Mouse (Mus musculus): Measurements from ENCODE around the gene Tmem41a.
A peak's percentile ranks its signal among the peaks of the same experiment; 100 is the strongest.
"Not testable (repeated sequence)": the region's sequence is repeated elsewhere in the genome, so short reads cannot be mapped to it uniquely, and the experiment has no call there.

Tmem41a gene

DNA sequence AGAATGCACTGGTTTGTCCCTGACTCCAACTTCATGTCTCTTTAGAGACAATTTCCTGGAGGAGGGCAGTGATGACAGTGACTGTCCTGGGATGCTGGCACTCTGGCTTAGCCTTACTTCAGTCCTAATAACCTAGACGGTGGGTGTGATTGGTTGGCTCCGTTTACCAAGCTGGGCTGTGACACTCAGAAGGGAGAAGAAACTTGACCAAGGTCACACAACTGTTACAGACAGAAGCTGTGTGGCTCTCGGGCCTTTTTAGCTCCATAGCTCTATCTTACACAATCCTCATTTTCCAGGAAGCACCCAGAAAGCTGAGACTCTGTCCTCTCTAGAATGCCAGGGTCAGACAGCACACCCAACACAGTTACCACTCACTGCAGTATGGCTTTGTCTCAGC is 18.2 kb upstream of the Tmem41a start:
- no peak for DNase-seq (ENCODE audit: low read depth, low spot score)
- H3K36me3 ChIP-seq (ENCODE audit: control insufficient read depth, insufficient read depth, low read length, poor library complexity, severe bottlenecking), result no peaks in the 10 kb centered on the region

DNA sequence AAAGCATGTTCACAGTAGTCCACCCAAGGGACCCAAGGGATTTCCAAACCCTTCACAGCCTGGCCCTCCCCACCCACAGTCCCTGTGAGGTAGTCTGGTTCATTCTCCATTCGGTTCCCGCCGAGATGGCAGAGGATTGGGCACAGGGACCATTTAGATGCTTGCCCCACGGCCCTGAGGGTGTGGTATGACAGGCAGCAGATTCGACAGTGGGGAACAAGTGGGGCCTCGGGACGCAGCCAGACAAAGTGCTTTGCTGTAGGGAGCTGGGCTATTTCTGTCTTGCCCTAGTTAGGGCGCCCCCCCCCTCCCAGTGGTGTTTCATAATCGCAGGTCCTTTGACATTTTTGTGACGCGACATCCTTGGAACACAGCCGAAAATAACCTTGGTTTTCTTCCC is 8.2 kb upstream of the Tmem41a start:
- H3K36me3 ChIP-seq (ENCODE audit: control insufficient read depth, insufficient read depth, low read length, poor library complexity, severe bottlenecking), result no peaks in the 10 kb centered on the region
- no peaks in the 10 kb centered on the region for H3K27me3 ChIP-seq (ENCODE audit: control insufficient read depth, insufficient read depth, low read length, poor library complexity, severe bottlenecking)
- no peak for DNase-seq (ENCODE audit: low read depth, low spot score)

More for the DNA sequence above, 18.2 kb upstream of the Tmem41a start:
- no peaks in the 10 kb centered on the region for H3K27me3 ChIP-seq (ENCODE audit: control insufficient read depth, insufficient read depth, low read length, poor library complexity, severe bottlenecking)

DNA sequence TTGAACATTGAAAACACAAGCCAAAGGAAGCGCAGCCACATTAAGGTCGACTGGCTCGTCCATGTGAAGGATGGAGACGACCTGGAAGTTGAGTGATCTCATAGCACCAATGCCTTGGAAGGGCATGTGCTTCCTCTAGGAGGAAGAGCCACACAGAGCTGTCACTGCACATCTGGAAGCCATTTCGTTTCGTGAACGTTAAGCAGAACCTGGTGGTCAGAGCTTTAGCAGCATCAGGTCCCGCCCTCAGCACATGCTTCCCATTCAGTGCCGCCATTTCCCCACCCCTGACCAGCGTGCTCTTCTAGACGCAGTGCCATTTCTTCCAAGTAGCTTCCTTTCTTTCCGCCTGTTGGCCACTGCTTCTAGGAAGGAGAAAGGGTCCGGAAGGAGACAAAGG is 18.9 kb downstream of the Tmem41a start:
- DNase-seq (ENCODE audit: low read depth, low spot score), result no peak
- H3K36me3 ChIP-seq (ENCODE audit: control insufficient read depth, insufficient read depth, low read length, poor library complexity, severe bottlenecking), result no peaks in the 10 kb centered on the region
- no peaks in the 10 kb centered on the region for H3K27me3 ChIP-seq (ENCODE audit: control insufficient read depth, insufficient read depth, low read length, poor library complexity, severe bottlenecking)

DNA sequence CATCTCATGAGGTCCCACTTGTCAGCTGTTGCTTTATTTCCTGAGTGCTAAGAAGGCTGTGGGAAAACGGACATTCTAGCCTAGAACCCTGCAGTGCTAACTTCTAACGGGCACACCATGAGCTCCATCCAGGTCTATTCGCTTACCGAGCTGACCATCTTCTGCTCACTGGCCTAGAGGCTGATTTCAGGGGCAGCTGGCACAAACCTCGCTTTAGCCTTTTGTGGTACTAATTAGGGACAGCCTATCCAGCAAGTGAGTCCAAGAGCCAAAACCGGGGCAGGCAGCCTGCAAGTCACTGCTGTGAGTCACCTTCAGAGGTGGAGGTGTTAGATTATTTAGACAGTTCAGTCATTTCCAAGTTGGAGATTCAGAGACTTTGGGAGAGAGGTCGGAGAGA is 30.7 kb downstream of the Tmem41a start:
- Histone ChIP-seq H3K36me3 (ENCODE audit: control insufficient read depth, insufficient read depth, low read length, poor library complexity, severe bottlenecking) (no peaks in the 10 kb centered on the region), H3K27me3 (ENCODE audit: control insufficient read depth, insufficient read depth, low read length, poor library complexity, severe bottlenecking) (no peaks in the 10 kb centered on the region)
- DNase-seq (ENCODE audit: low read depth, low spot score), result no peak

DNA sequence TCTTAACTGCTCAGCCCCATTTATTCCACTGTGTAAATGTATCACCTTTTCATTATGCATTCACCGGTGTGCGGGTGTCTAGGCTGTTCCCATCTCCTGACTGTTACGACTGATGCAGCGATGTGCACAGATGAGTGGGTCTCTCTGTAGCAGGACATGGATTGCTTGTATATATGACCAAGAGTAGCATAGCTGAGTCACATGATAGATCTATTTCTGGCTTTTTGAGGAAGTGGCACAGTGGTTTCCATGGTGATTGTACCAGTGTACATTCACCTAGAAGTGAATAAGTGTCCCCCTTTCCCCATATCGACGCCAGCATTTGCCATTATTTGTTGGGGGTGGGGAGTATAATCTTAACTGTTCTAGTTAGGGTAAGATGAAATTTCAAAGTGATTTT is 34.0 kb downstream of the Tmem41a start:
- H3K36me3 ChIP-seq (ENCODE audit: control insufficient read depth, insufficient read depth, low read length, poor library complexity, severe bottlenecking), result no peaks in the 10 kb centered on the region
- peak; percentile 73 for DNase-seq (ENCODE audit: low read depth, low spot score)
- H3K27me3 ChIP-seq (ENCODE audit: control insufficient read depth, insufficient read depth, low read length, poor library complexity, severe bottlenecking), result no peaks in the 10 kb centered on the region

DNA sequence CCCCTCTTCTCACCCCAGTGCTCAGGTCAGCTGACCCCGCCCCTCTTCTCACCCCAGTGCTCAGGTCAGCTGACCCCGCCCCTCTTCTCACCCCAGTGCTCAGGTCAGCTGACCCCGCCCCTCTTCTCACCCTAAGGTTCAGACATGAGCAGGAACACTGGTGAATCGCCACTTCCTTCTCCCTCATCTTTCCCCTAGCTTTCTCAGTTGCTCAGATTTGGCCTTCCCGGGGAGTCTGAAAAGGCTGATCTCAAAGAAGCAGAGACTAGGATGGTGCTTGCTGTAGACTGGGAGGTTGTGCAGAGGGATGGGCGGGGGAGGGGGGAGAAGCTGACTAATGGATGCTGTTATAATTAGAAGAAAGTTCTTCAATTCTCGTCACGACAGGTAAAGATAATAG is 38.4 kb downstream of the Tmem41a start:
- not testable (repeated sequence) for H3K27me3 ChIP-seq (ENCODE audit: control insufficient read depth, insufficient read depth, low read length, poor library complexity, severe bottlenecking); DNase-seq (ENCODE audit: low read depth, low spot score); H3K36me3 ChIP-seq (ENCODE audit: control insufficient read depth, insufficient read depth, low read length, poor library complexity, severe bottlenecking)

DNA sequence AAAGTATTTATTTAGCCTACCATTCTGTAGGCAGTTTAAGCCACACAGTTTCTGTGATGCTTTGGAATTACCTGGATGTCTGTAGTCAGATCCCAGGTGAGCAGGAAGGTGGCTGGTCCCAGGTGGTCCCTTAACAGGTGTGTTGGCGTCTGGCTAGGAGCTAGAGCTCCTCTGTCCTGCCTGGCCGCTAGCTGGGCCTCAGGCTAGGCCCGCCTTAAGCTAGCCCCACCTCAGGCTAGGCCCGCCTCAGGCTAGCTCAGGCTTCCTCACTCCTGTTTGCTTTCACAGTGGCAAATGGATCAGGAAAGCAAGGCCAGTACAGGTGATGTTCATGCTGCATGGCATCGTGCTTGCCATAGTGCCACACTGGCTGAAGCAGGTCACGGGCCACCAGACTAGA is 40.5 kb downstream of the Tmem41a start:
- no peaks in the 10 kb centered on the region for H3K36me3 ChIP-seq (ENCODE audit: control insufficient read depth, insufficient read depth, low read length, poor library complexity, severe bottlenecking)
- no peaks in the 10 kb centered on the region for H3K27me3 ChIP-seq (ENCODE audit: control insufficient read depth, insufficient read depth, low read length, poor library complexity, severe bottlenecking)
- DNase-seq (ENCODE audit: low read depth, low spot score), result no peak

DNA sequence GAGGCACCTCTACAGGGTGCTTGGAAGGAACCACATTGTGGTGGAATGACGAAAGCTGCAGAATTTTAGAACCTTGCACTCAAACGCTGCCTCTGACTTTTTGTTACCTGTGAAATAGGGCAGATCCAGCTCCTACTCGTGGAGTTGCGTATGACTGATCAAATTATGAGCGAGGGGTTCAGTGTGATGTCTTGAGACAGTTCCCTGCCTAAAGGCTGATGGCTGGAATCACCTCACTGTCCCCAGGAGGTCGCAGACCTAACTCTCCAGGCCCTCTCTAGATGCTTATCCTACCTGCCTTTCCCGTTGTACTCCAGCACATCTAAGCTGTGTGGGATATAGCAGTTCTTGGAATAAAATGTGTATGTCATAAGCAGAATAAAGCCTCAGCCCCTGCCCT is 41.4 kb downstream of the Tmem41a start:
- Histone ChIP-seq H3K36me3 (ENCODE audit: control insufficient read depth, insufficient read depth, low read length, poor library complexity, severe bottlenecking) (no peaks in the 10 kb centered on the region), H3K27me3 (ENCODE audit: control insufficient read depth, insufficient read depth, low read length, poor library complexity, severe bottlenecking) (no peaks in the 10 kb centered on the region)
- DNase-seq (ENCODE audit: low read depth, low spot score), result no peak

DNA sequence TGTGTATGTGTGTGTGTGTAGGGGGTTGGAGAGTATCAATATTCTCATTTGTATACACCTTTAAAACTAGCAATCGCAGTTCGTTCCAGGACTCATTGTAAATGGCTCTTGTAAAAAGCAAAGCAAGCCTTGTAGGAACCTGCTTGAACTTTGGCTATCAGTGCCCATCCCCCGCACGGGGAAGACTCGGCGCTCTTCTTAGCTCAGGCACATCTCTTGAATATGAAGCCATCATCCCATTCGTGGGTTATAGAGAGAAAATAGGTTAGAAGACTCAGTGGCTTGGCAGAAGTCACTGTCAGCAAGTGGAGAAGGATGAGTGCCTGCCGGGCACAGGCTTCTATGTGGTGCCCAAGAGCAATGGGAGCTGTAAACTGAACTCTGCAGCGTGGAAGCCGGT is 42.7 kb downstream of the Tmem41a start:
- Histone ChIP-seq H3K27me3 (ENCODE audit: control insufficient read depth, insufficient read depth, low read length, poor library complexity, severe bottlenecking) (no peaks in the 10 kb centered on the region), H3K36me3 (ENCODE audit: control insufficient read depth, insufficient read depth, low read length, poor library complexity, severe bottlenecking) (no peaks in the 10 kb centered on the region)
- no peak for DNase-seq (ENCODE audit: low read depth, low spot score)

DNA sequence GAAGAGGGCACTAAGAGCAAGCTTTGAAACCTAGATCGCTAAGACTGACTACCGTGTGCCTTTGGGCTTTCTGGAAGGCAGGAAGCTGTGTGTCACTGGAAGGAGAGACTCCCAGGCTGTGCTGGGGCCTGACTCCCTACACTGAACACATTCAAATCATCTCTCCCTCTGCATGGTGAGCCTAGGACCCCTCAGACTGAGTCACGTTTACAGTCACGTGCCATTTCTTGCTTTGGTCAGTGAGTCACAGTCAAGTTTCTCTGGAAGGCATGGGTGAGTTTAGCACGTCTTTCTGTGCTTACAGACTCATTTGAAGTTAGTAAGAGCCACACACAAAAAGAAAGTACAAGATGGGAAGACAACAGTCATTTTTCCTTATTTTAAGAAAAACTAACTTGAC is 46.1 kb downstream of the Tmem41a start:
- no peaks in the 10 kb centered on the region for H3K27me3 ChIP-seq (ENCODE audit: control insufficient read depth, insufficient read depth, low read length, poor library complexity, severe bottlenecking)
- DNase-seq (ENCODE audit: low read depth, low spot score), result no peak
- no peaks in the 10 kb centered on the region for H3K36me3 ChIP-seq (ENCODE audit: control insufficient read depth, insufficient read depth, low read length, poor library complexity, severe bottlenecking)

DNA sequence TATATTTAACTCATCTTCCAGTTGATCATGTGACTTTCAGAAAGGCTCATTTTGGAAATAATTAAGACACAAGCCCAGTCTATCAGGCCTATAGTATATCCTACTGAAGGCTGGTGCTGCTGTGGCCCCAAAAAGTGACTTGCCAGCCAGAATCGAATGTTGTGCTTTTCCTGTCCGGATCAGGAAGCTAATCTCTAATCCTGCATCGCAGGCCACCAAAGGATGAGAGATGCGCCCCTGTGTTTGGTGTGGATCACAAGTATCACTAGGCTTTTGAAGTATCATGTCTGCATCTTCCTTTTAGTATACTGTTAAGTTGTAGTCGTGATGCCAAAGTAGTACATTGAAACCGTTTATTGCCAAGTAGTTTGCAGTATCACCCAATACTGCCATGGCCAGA is 53.5 kb downstream of the Tmem41a start:
- Histone ChIP-seq H3K27me3 (ENCODE audit: control insufficient read depth, insufficient read depth, low read length, poor library complexity, severe bottlenecking) (no peaks in the 10 kb centered on the region), H3K36me3 (ENCODE audit: control insufficient read depth, insufficient read depth, low read length, poor library complexity, severe bottlenecking) (no peaks in the 10 kb centered on the region)
- no peak for DNase-seq (ENCODE audit: low read depth, low spot score)

DNA sequence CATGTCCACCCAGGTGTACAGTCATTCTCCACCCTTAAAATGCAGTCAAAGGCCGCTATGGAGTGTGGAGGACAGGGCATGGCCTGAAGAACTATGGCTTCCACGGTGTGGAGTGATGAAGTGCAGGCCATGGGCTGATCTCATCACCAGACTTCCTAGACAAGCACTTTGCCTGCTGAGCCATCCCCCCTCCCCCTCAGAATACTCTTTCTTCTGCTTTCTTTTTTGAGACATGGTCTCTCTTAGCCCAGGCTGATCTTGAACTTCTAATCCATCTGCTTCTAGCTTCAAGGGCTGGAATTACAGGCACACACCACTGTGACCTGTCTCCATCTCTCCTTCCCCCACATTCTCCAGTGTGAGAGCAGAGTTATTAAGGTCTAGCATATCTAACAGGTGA is 59.8 kb downstream of the Tmem41a start:
- no peaks in the 10 kb centered on the region for H3K36me3 ChIP-seq (ENCODE audit: control insufficient read depth, insufficient read depth, low read length, poor library complexity, severe bottlenecking)
- H3K27me3 ChIP-seq (ENCODE audit: control insufficient read depth, insufficient read depth, low read length, poor library complexity, severe bottlenecking), result no peaks in the 10 kb centered on the region
- no peak for DNase-seq (ENCODE audit: low read depth, low spot score)

Data from splenic B cell, adult 2 months (primary cell).